Mouse (Mus musculus): ENCODE measurements around the gene Stk4.
A peak's percentile ranks its signal among the peaks of the same experiment; 100 is the strongest.

Stk4 gene

GRCm38 (mm10) chr2:164081577-164081976, 11.5 kb downstream of the Stk4 start:
- DNase-seq: no peak

- DNase-seq: no peak
Observed at GRCm38 (mm10) chr2:164082175-164082574, 12.1 kb downstream of the Stk4 start.

DNA sequence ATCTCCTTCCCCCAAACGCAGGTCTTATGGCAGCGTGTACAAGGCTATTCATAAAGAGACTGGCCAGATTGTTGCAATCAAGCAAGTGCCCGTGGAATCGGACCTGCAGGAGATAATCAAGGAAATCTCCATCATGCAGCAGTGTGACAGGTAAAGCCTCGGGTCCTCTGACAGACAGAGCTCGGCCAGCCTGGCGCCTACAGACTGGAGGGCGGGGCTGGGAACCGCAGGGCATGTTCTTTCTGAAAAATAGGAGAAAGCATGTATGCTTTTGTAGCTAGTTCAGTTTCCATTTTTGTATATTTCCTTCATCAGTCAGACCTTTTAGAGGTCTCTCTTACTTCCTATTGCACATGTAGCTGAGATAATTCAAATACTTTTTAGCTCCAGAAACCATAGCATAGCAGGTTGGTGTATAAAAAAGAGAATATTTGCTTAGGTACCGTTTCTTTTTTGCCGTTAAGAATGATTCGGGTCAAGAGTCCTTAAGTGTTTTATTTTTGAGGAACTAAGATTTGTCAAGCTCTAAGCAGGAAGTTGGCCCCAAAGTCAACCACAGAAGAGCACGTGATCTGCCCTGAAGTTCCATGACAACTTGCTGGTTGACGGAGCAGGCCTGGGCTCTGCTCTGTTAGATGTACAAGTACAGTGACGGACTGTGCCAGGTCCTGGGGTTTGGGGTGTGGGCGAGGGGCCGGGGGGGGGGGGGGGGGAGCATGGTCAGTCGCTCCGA, 13.7 kb downstream of the Stk4 start:
- DNase-seq: no peak

DNA sequence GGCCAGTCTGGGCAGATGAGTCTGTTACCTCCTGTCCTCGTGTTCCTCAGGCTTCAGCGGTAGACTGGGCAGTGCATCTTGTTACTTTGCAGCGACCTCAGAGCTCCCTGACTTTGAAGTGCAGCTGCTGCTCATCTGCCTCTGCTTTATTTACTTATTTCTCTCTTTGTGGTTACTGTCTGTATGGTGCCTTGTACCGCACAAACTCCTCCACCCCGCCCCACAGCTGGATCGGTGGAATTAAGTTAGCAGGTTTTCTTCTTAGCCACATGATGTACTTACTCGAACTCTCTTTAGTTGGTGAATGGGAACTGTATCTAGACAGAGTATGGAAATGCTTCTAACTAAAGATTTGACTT, 14.2 kb downstream of the Stk4 start:
- DNase-seq: no peak

DNA sequence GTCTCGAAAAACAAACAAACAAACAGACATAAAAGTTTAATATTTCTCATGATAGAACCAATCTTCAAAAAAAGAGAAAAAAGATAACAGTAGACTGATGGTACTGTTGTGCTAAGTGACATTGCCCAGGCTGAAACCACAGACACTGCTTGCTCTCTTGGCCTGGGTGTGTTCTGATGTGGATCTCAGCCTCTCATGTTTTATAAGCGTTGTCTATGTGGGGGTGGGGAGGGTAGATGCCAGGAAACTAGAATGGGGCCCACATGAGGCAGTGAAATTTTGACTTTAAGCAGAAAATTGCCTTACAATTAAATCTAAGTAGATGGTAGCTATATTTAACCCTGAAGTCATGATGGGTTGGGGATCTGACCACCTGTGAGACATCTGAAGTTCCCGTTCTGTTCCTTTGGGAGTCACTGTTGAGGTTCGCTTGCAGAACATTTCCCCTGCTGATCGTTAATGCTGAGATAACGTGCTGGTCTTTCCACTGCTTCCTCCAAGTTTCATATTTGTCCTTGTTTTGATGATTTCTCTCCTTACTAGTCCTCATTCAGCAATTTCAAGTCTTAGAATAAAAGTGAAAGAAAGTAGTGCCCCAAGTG, 17.4 kb downstream of the Stk4 start:
- no peak for DNase-seq

GRCm38 (mm10) chr2:164089508-164089907, 19.4 kb downstream of the Stk4 start:
- DNase-seq: no peak

DNA sequence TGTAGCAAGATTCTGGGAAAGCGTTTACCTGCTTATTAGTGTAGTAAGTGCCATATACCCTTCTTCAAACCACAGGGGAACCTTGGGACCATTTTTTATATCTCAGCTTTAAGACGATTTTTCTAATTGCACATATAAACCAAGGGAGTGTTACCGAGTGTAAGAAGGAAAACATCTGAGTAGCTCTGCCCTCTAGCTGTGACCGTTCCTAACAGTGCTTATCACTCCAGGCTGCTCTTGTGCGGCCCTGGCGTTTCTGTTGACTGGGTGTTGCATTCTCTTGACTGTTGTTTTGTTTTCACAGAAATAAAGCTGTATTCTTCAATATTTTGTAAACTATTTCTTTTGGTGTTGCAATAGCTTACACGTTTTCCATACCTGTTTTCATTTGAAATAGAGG, 24.0 kb downstream of the Stk4 start:
- no peak for DNase-seq

- DNase-seq: no peak
Observed at GRCm38 (mm10) chr2:164098603-164099250, 28.6 kb downstream of the Stk4 start.

- no peak for DNase-seq
Observed at GRCm38 (mm10) chr2:164101936-164102335, 31.8 kb downstream of the Stk4 start.

DNA sequence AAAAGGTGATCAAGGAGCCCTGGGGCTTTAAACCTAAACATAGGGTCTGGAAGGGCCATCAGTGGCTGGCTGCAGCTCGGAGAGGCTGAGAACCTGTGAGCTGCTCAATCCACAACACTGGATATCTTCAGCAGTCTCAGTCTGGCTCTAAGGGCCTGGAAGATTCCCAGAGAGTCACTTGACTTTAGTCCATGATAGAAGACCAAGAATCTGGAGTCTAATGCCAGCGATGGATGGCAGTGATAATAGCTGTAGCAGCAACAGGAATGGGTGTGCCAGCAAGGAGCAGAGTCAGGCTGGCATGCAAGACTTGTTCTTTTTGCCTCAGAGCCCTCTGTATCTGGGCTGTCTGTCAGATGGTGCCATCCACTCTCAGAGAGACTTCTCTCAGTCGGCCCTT, 32.2 kb downstream of the Stk4 start:
- DNase-seq: no peak

DNA sequence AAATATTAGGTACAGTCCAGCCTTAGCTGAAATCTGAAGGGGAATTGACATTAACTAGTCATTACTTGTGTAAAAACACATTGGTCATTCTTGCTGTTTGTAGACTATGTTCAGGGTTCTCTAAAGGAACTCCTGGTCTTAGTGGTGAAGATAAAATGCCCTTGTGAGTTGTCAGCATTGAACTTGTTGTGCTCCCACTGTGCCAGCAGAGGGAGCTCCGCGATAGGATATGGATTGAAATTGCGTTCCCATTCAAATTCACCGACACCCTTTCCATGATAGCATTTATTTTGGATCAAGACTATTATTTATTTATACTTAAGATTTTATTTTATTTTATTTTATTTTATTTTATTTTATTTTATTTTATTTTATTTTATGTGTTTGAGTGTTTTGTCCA, 33.4 kb downstream of the Stk4 start:
- DNase-seq: peak; percentile 81

GRCm38 (mm10) chr2:164106287-164107035, 36.3 kb downstream of the Stk4 start:
- DNase-seq: no peak

DNA sequence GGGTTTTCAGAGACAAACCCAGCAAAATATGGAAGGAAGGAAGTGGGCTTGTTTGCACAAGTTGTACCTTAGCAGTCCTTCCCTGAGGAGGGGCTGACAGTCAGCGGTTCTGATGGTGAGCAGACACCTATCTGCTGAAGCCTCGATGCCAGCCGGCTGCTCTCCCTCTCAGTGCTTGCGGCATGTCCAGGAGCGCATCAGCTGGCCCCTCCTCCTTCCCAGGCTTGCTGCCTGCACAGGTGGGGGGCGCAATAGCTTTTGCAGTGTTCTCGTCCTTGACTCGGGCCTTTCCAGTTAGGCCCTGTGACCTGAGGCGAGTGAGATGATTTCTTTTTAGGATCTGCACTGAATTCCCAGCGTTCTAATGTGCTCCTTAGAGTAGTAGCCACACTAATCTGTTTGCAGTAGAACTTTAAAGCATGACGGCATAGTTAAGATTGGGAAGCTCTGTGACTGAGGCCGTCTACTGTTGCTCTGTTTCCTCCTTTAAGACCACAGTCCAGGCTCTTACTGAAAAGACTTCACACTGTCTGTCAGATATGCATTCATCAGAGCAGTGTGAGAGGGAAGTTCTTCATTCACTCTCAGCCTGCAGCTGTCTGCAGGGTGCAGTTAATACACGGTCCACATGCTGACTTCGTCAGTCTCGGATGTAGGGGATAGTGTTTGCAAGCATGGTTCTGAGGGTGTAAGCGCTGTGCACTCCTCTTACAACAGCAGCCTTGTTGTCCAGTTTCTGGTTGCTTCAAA, 37.2 kb downstream of the Stk4 start:
- DNase-seq: no peak

DNA sequence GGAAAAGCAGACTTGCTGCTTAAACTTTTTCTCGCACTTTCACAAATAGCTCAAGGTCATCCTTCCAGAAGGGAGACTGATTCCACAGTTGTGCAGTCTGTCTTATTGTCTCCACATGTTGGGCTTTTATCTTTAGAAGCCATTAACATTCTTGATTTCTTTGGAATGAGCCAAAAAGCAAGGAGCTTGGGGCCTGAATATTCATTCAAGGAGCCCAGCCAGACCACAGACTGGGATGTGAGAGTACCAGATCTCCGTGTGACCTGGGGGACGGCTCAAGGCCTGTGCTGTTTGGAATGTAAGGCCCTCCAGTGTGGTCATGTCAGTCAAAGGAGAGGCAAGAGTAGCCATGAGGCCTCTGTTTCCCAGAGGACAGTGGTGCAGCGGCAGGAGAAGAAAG, 38.4 kb downstream of the Stk4 start:
- DNase-seq: no peak

- DNase-seq: peak; percentile 28
Observed at GRCm38 (mm10) chr2:164111546-164111945, 41.4 kb downstream of the Stk4 start.

- no peak for DNase-seq
Observed at GRCm38 (mm10) chr2:164114051-164114450, 43.9 kb downstream of the Stk4 start.

DNA sequence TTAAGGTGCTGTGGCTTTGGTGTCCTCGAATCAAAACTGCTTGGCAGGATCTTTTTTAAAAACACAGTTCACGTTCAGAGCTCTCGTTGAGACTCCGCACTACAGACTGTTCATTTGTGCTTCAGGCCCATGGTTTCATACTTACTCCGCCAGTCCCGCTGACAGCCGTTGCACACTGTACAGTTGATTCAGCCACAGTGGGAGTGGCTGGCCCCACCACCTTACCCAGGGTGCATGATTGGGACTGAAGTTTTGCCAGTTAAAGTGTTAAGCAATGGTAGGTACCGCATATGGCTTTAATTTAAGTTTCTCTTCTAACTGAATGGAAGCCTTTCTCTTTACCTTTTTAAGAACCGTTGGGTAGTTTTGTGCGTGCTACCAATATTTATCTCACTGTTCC, 45.4 kb downstream of the Stk4 start:
- DNase-seq: no peak

- no peak for DNase-seq
Observed at GRCm38 (mm10) chr2:164119503-164119902, 49.4 kb downstream of the Stk4 start.

DNA sequence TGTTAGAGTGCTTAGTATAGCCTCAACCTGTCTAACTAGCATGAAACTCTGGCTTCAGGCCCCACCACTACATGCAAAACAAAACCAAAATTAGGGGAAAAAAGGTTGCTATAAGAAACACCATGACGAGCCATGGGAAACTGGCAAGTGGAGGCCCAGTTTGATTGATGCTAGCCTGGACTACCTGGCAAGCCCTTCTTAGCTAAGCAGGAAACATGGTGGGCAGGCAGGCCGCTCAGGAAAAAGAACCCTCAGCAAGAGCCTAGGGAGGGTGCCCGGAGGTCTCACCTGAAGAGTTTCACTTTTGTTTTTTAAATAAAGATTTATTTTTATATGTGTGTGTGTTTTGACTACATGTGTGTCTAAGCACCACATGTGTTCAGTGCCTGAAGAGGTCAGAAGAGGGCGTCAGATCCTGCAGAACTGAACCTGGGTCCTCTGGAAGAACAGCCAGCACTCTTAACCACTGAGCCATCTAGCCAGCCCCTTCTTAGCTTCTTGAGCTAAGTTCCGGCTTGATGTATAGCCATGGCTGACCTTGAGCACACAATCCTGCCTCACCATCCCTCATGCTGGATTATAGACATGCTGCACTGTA, 53.1 kb downstream of the Stk4 start:
- DNase-seq: no peak

- peak; percentile 68 for DNase-seq
Observed at GRCm38 (mm10) chr2:164126533-164126955, 56.4 kb downstream of the Stk4 start.

DNA sequence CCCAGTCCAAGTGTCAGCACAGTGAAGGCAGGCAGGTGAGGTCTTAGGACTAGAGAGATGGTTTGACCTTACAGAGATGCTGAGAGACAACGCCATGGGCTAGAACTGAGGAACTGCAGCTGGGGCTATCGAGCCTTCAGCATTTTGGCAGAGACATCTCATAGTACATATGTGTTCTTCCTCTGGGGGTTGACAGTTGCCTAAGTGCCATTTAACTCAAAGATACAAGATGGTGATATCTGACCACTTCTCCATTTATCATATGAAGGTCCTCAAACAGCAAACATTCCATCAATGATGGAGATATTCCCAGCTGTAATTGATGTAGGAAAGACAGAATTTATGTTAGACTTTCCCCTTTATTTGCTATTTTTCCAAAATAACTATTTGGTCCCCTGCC, 57.2 kb downstream of the Stk4 start:
- no peak for DNase-seq

Data from kidney, postnatal 10 days (tissue).